Mouse (Mus musculus) testis, adult 2 months (tissue): ENCODE results near the gene Tent4b. TPM values are rescaled to one million over a fixed set of nuclear protein-coding genes. Genes with fewer than 3 reads are reported as not detected.

Experiments used
- H3K27ac ChIP-seq: fragments of 200-500 bp; 2 replicates; pipeline ENCODE4 v1.5.1; 2012; ENCODE audit warnings: low read depth, low read length; ENCODE audit not compliant: control insufficient read depth, insufficient read depth
- H3K27me3 ChIP-seq: fragments of 200-500 bp; 2 replicates; pipeline ENCODE4 v1.6.1; 2012; ENCODE audit warnings: mild to moderate bottlenecking, low read length, moderate library complexity; ENCODE audit not compliant: control insufficient read depth, insufficient read depth
- H3K36me3 ChIP-seq: fragments of 200-500 bp; 2 replicates; pipeline ENCODE4 v1.6.1; 2012; ENCODE audit warnings: mild to moderate bottlenecking, low read length; ENCODE audit not compliant: control insufficient read depth, insufficient read depth
- H3K4me1 ChIP-seq: fragments of 200-500 bp; 2 replicates; pipeline ENCODE4 v1.6.1; 2012; ENCODE audit warnings: low read length; ENCODE audit not compliant: control insufficient read depth, insufficient read depth
- H3K4me3 ChIP-seq: fragments of 200-500 bp; 2 replicates; pipeline ENCODE4 v1.5.1; 2012; ENCODE audit warnings: low read depth, mild to moderate bottlenecking, low read length, moderate library complexity, mixed read lengths; ENCODE audit not compliant: control insufficient read depth
- CTCF ChIP-seq: fragments of 200-500 bp; IDR thresholded peaks from 2 replicates; pipeline ENCODE4 v1.5.1; 2012; ENCODE audit warnings: low read depth, mild to moderate bottlenecking, inconsistent platforms, low read length, moderate library complexity; ENCODE audit not compliant: control insufficient read depth, insufficient read depth, insufficient replicate concordance
- POLR2A ChIP-seq: fragments of 200-500 bp; IDR thresholded peaks from 2 replicates; pipeline ENCODE4 v1.6.1; 2012; ENCODE audit warnings: low read depth, mild to moderate bottlenecking, inconsistent platforms, low read length, moderate library complexity; ENCODE audit not compliant: control insufficient read depth
- polyA plus RNA-seq: library from polyadenylated mRNA; depleted of rRNA; stranded (reverse); fragments of >200 nt; gene quantifications from 2 replicates; pipeline ENCODE4 v1.2.3, GENCODE M21; 2012

Gene Tent4b
- polyA plus RNA-seq, 1 experiment = 83.1 TPM

- Histone ChIP-seq H3K4me3 (no peak overlapping the region), H3K27ac (no peak overlapping the region), H3K27me3 (no peaks in the 10 kb centered on the region), H3K36me3 (no peaks in the 10 kb centered on the region), H3K4me1 (no peaks in the 10 kb centered on the region; the same call in 1 of the 2 replicates)
- TF ChIP-seq CTCF = no peak
- TF ChIP-seq POLR2A = no peak
Measured at GRCm38 (mm10) chr8:88228800-88229199, 29.8 kb downstream of the Tent4b start.

- Histone ChIP-seq H3K36me3 (no peaks in the 10 kb centered on the region; the same call in 1 of the 2 replicates), H3K27ac (no peak overlapping the region), H3K4me1 (no peaks in the 10 kb centered on the region), H3K4me3 (no peak overlapping the region), H3K27me3 (no peaks in the 10 kb centered on the region)
- TF ChIP-seq POLR2A = no peak
- TF ChIP-seq CTCF = no peak
Measured at GRCm38 (mm10) chr8:88236666-88237065, 37.7 kb downstream of the Tent4b start.

GRCm38 (mm10) chr8:88237606-88238005 is 38.6 kb downstream of the Tent4b start:
- Histone ChIP-seq H3K36me3 (no peaks in the 10 kb centered on the region; the same call in 1 of the 2 replicates), H3K4me1 (no peaks in the 10 kb centered on the region), H3K27ac (no peak overlapping the region), H3K27me3 (no peaks in the 10 kb centered on the region), H3K4me3 (no peak overlapping the region)
- TF ChIP-seq CTCF (no peak), POLR2A (no peak)

GRCm38 (mm10) chr8:88239277-88239676 is 40.3 kb downstream of the Tent4b start:
- Histone ChIP-seq H3K36me3 (peaks cover 3% of the 10 kb centered on the region), H3K4me1 (no peaks in the 10 kb centered on the region), H3K4me3 (no peak overlapping the region), H3K27ac (no peak overlapping the region), H3K27me3 (no peaks in the 10 kb centered on the region)
- TF ChIP-seq POLR2A (no peak), CTCF (no peak)

GRCm38 (mm10) chr8:88241871-88242270 is 42.9 kb downstream of the Tent4b start:
- Histone ChIP-seq H3K27me3 (no peaks in the 10 kb centered on the region), H3K36me3 (peaks cover 3% of the 10 kb centered on the region), H3K4me1 (no peaks in the 10 kb centered on the region), H3K27ac (no peak overlapping the region), H3K4me3 (no peak overlapping the region)
- no peak for TF ChIP-seq POLR2A
- no peak for TF ChIP-seq CTCF

GRCm38 (mm10) chr8:88244298-88244697 is 45.3 kb downstream of the Tent4b start:
- Histone ChIP-seq H3K27me3 (no peaks in the 10 kb centered on the region), H3K36me3 (peaks cover 3% of the 10 kb centered on the region), H3K4me3 (no peak overlapping the region), H3K27ac (no peak overlapping the region), H3K4me1 (no peaks in the 10 kb centered on the region)
- TF ChIP-seq CTCF (peak; percentile 77; the same call in 1 of the 2 replicates), POLR2A (no peak)

- TF ChIP-seq CTCF = no peak
- no peak for TF ChIP-seq POLR2A
- H3K36me3 ChIP-seq = peaks cover 2% of the 10 kb centered on the region; the same call in 1 of the 2 replicates
- H3K27me3 ChIP-seq = no peaks in the 10 kb centered on the region
- no peak overlapping the region for H3K27ac ChIP-seq
- no peak overlapping the region for H3K4me3 ChIP-seq
- H3K4me1 ChIP-seq = no peaks in the 10 kb centered on the region
Measured at GRCm38 (mm10) chr8:88252791-88253190, 53.8 kb downstream of the Tent4b start.

- TF ChIP-seq POLR2A (no peak), CTCF (no peak)
- Histone ChIP-seq H3K4me1 (no peaks in the 10 kb centered on the region), H3K36me3 (peaks cover 3% of the 10 kb centered on the region; the same call in 1 of the 2 replicates), H3K27me3 (no peaks in the 10 kb centered on the region), H3K4me3 (no peak overlapping the region), H3K27ac (no peak overlapping the region)
Measured at GRCm38 (mm10) chr8:88254957-88255356, 55.9 kb downstream of the Tent4b start.
